Mouse (Mus musculus) myocyte (in vitro differentiated cells): ENCODE results near the gene Pgam2. TPM values are rescaled to one million over a fixed set of nuclear protein-coding genes. Genes with fewer than 3 reads are reported as not detected.

Experiments
- H3K27me3 ChIP-seq: one replicate; pipeline ENCODE4 v1.6.1; 2011; ENCODE audit not compliant: control insufficient read depth, insufficient read depth, insufficient read length
- H3K36me3 ChIP-seq: one replicate; pipeline ENCODE4 v1.6.1; 2011; ENCODE audit not compliant: control insufficient read depth, insufficient read depth
- H3K4me2 ChIP-seq: one replicate; pipeline ENCODE4 v1.6.1; 2011; ENCODE audit warnings: low read depth, control low read depth
- H3K4me3 ChIP-seq: one replicate; pipeline ENCODE4 v1.5.1; 2011; ENCODE audit warnings: mild to moderate bottlenecking, control low read depth, moderate library complexity
- H3K79me2 ChIP-seq: one replicate; pipeline ENCODE4 v1.6.1; 2011; ENCODE audit not compliant: control insufficient read depth, insufficient read depth
- H3ac ChIP-seq: one replicate; pipeline ENCODE4 v1.6.1; 2011; ENCODE audit not compliant: control insufficient read depth, insufficient read length
- CEBPB ChIP-seq: IDR thresholded peaks from 2 replicates; pipeline ENCODE4 v1.6.1; 2011; ENCODE audit warnings: mild to moderate bottlenecking, moderate library complexity; ENCODE audit not compliant: poor library complexity, insufficient read depth, severe bottlenecking
- E2F4 ChIP-seq: IDR thresholded peaks from one replicate; pipeline ENCODE4 v1.6.1; 2011; ENCODE audit warnings: mild to moderate bottlenecking, control low read depth, moderate library complexity; ENCODE audit not compliant: insufficient read depth
- MAX ChIP-seq: IDR thresholded peaks from one replicate; pipeline ENCODE4 v1.6.1; 2011; ENCODE audit warnings: low read depth, mild to moderate bottlenecking, control low read depth
- MYOD1 ChIP-seq, 3 experiments: IDR thresholded peaks; one replicate each; pipeline ENCODE4 v1.6.1; 2011; ENCODE audit warnings: control low read depth in 2 of 3, low read depth in 2 of 3, mild to moderate bottlenecking in 2 of 3, moderate library complexity in 1 of 3; ENCODE audit not compliant: insufficient read length in 2 of 3, control insufficient read depth in 1 of 3
- MYOG ChIP-seq, 3 experiments: IDR thresholded peaks; one replicate each; pipeline ENCODE4 v1.6.1; 2011; ENCODE audit warnings: control low read depth in 2 of 3, low read depth in 2 of 3, mild to moderate bottlenecking in 2 of 3; ENCODE audit not compliant: insufficient read length in 2 of 3, control insufficient read depth in 1 of 3, insufficient read depth in 1 of 3
- POLR2A ChIP-seq: IDR thresholded peaks from one replicate; pipeline ENCODE4 v1.6.1; 2011; ENCODE audit warnings: low read depth, mild to moderate bottlenecking, control low read depth, moderate library complexity; ENCODE audit not compliant: insufficient read length
- POLR2AphosphoS2 ChIP-seq: IDR thresholded peaks from one replicate; pipeline ENCODE4 v1.6.1; 2011; ENCODE audit warnings: low read depth, control low read depth; ENCODE audit not compliant: insufficient read length
- REST ChIP-seq: IDR thresholded peaks from one replicate; pipeline ENCODE4 v1.6.1; 2011; ENCODE audit warnings: mild to moderate bottlenecking, control low read depth, moderate library complexity; ENCODE audit not compliant: insufficient read depth, insufficient read length
- SRF ChIP-seq: IDR thresholded peaks from one replicate; pipeline ENCODE4 v1.6.1; 2011; ENCODE audit warnings: low read depth; ENCODE audit not compliant: control insufficient read depth, insufficient read length
- TCF12 ChIP-seq: IDR thresholded peaks from one replicate; pipeline ENCODE4 v1.6.1; 2011; ENCODE audit warnings: mild to moderate bottlenecking, control low read depth; ENCODE audit not compliant: poor library complexity, insufficient read depth, severe bottlenecking
- TCF3 ChIP-seq: IDR thresholded peaks from one replicate; pipeline ENCODE4 v1.6.1; 2011; ENCODE audit warnings: low read depth, control low read depth; ENCODE audit not compliant: insufficient read length
- USF1 ChIP-seq: IDR thresholded peaks from one replicate; pipeline ENCODE4 v1.6.1; 2011; ENCODE audit warnings: low read depth, mild to moderate bottlenecking, control low read depth, moderate library complexity
- polyA plus RNA-seq: library from polyadenylated mRNA; unstranded; fragments of >200 nt; fragmentation: generic; extraction: Trizol; gene quantifications from one replicate; pipeline ENCODE4 v1.2.1, GENCODE M21; 2012; ENCODE audit warnings: missing spikeins

Pgam2 gene
- polyA plus RNA-seq, 1 experiment, result 349 TPM

DNA sequence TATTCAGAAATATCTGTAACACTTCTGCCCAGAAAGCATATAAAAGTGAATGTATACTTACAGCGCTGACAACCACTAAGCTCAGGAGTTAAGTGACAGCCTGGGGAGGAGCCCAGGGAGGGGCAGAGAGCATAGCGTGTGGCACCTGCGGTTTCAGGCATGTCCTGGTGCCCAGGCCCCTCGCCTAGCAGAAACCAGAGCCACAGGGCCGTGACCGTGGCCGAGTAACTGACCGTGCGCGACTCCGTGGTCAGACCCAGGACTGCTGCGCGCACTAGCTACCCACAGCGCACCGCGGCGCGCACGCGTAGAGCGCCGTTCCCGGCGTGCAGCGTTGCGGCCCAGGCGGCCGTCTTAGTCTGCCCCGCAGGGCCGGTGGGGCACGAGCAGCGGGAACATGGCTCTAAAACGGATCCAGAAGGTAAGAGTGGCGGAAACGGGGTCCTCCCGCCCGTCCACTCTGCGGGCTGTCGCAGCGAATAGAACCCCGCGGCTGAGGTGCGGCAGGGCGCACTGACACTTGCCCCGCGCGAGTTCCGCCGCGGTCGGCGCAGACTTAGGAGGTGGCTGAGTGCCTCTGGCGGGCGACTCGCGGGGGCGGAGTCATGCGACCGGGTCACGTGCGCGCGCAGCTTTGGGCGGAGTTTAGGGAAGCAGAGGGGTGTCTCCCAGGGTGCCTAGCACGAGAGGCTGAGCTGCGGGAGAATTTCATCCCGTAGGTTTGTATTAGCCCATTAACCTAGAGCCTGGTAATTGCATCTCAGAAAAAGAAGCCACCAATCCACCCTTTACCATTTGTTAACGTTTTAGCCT lies 41.5 kb downstream of the Pgam2 start, which contains the start of gene Urgcp:
Gene Urgcp (minus strand): TSS at position 557 of the 813 bp plus-strand sequence.
- H3K36me3 ChIP-seq, result no peaks in the 10 kb centered on the region
- peak within 1 kb of the TSS; percentile 71 for H3ac ChIP-seq
- peak within 1 kb of the TSS; percentile 75 for H3K4me3 ChIP-seq
- H3K79me2 ChIP-seq, result peaks cover 17% of the 10 kb centered on the region
- TF ChIP-seq USF1 (peak; percentile 91), POLR2AphosphoS2 (peak; percentile 91), CEBPB (no peak), REST (peak; percentile 14), MAX (no peak), TCF12 (no peak), TCF3 (no peak), POLR2A (peak; percentile 86), MYOG (IDR thresholded peaks at IDR 0.05; ENCODE audit: control insufficient read depth in 1 of 3, insufficient read depth in 1 of 3, insufficient read length in 2 of 3, low read depth in 2 of 3) (peak in 2 of 3 experiments; percentile 11 to 47), SRF (no peak)
- H3K4me2 ChIP-seq, result peak within 1 kb of the TSS; percentile 89
- H3K27me3 ChIP-seq, result no peaks in the 10 kb centered on the region

DNA sequence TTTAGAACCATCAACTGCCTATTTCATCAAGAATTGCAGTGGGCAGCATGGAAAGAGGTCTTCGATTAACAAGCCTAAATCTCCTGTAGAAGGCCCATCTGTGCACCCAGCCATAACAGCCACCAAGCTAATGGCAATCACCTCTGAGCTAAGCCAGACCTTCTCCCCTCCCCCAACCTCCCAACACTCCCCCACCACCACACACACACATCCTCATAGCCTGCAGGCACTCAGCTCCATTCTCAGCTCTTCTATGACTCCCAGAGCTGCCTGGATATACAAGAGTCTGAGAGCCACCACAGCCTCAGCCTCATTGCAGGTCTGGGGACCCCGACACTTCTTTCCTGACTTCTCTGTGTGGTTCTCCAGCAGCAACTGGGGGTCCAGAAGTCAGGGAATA lies 49.8 kb downstream of the Pgam2 start:
- TF ChIP-seq MYOG (IDR thresholded peaks at IDR 0.05; ENCODE audit: control insufficient read depth in 1 of 3, insufficient read depth in 1 of 3, insufficient read length in 2 of 3, low read depth in 2 of 3) (no peak), USF1 (no peak), POLR2AphosphoS2 (no peak), MAX (no peak), E2F4 (no peak), MYOD1 (IDR thresholded peaks at IDR 0.05; ENCODE audit: control insufficient read depth in 1 of 3, insufficient read length in 2 of 3, low read depth in 2 of 3) (no peak)
- Histone ChIP-seq H3K27me3 (no peaks in the 10 kb centered on the region), H3K4me3 (no peak overlapping the region), H3K36me3 (no peaks in the 10 kb centered on the region), H3ac (no peak overlapping the region), H3K79me2 (no peaks in the 10 kb centered on the region), H3K4me2 (no peak overlapping the region)

Other genes with a start within 250 kb of the Pgam2 start
- not detected for gene Ankrd36, start 234.0 kb downstream of the Pgam2 start, polyA plus RNA-seq
- 139 TPM for gene Mrps24, start 88.1 kb downstream of the Pgam2 start, polyA plus RNA-seq
- gene Urgcp, start 41.4 kb downstream of the Pgam2 start, polyA plus RNA-seq, result 21.3 TPM
- gene Dbnl, start 15.2 kb downstream of the Pgam2 start, polyA plus RNA-seq, result 71.0 TPM
- gene Polm, start 34.3 kb upstream of the Pgam2 start, polyA plus RNA-seq, result 4.3 TPM
- gene Aebp1, start 58.2 kb upstream of the Pgam2 start, polyA plus RNA-seq, result 103 TPM
- 101 TPM for gene Pold2, start 74.6 kb upstream of the Pgam2 start, polyA plus RNA-seq
- gene Myl7, start 95.0 kb upstream of the Pgam2 start, polyA plus RNA-seq, result not detected
- gene Gck, start 146.3 kb upstream of the Pgam2 start, polyA plus RNA-seq, result 0.07 TPM
- gene Ykt6, start 152.0 kb upstream of the Pgam2 start, polyA plus RNA-seq, result 89.7 TPM